Mouse (Mus musculus) heart, postnatal 25 days (tissue): ENCODE measurements at regions not wholly inside any gene's neighbourhood (a gene's known extent, or its start where the extent isn't known, plus 50 kb on each side); places are given as distances from the start of the nearest gene placed in this dataset.

Experiments
- DNase-seq: peaks from one replicate; pipeline ENCODE4 v3.0.0; 2022; ENCODE audit warnings: low spot score
- intact Hi-C: fragments of 180-260 bp; cut with DNase I; formaldehyde crosslinking; loops from one replicate; pipeline ENCODE4 v1.15.1; 2025

DNA sequence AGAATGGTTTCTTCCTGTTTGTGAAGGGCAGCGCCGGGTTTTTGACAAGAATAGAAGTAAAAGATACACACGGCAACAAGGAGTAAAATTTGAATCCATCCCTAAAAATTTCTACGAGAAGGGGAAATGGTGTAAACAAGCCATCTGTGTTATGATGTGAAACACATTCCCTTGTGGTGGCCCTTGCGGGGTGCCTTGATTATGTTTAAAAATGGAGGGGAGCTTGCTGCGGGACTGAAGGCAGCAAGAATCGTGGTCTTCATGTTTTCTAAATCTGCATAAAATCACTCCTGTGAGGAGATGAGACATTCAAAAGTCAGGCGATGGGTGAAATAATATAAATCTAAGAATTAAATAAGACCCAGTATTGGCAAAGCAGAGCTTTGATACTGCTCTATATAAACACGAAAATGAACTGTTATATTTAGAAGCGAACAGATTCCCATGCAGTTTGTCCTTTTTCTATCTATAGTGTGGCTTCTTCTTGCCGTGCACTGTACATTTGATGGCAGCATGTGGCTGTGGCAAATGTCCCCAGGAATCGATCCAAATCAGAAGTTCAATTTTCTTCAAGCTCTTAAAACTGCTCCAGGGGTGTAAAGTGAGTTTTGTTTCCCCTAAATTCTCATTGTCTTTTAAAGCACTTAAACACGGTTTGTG lies 426.4 kb downstream of the Hsfy2 start:
- intact Hi-C loops, result no loop called here
- DNase-seq, result no peak

DNA sequence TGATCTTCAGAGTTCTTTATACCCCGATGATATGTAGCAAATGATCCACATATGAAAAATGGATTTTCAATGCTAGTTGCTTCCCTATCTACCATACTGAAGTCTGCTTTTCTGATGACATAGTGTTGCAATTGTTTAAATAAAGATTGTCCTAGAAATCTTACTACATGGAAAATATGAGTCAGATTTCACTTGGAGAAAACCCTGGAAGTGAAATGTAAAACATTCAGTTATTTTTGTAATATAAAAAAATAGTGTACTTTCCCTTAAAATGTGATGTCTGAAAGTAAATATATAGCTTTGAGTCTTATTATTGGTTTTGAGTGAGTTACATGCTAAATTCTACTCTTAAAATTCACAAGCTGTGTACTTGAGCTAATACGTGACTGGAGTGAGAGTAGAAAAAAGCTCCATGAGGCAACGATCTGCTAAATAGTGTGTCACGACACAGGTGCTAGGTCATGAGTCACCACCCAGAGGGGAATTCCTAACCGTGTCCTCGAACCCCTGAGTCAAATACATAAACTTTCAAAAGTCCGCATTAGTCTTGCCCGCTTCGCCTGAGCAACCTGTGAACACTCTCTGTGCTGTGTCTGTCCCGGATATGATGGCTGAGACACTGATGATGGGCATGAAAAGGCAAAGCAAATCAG lies 430.5 kb downstream of the Hsfy2 start:
- no peak for DNase-seq
- intact Hi-C loops, result no loop called here

DNA sequence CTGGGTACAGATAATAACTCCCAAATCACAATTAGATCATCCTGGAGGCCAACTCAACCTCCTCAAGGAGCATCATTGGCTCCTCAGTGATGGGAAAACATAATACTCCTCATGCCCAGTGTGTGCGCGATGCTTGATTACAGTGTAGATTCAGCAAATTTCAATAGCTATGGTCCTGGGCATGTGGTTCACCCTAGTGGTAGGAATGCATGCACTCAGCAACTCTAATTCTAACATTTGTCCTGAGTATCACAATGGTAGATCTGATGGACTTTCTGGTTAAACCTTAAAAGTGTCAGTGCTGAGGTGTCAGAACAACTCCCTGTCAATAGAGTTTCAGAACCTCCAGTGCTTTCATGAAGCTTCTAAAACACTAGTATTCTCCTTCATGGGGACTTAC lies 442.0 kb downstream of the Hsfy2 start:
- intact Hi-C loops, result no loop called here
- no peak for DNase-seq

DNA sequence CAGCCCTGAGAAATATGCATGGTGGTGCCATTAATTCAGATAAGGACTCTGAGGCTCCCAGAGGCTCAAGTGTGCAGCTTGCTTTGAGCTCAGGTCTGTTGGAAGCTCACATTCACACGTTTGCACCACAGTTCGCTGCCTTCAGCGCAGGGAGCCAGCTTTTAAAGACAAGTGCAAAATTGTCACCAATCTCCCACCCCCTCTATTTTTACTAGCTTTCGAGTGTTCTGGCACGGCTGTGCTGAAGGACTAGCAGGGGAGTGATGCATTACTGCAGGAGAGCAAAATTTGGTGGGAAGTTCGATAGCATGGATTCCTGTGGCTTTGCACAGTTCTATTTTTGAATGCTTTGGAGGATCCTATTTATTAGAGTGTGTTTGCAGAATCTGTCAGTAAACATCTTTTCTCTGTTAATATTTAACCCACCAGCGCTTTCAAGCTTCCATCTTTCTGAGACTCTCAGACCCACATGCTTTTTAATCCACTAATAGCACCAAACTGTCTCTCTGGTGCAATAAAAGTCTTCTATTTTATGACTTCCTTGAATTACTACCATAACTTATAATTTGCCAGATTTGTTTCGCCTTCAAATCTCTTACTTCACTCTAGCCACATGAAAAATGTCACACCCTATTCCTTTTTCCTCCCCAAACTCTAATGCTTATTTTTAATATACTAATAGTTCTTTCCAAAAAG lies 453.6 kb downstream of the Hsfy2 start:
- intact Hi-C loops, result no loop called here
- no peak for DNase-seq

DNA sequence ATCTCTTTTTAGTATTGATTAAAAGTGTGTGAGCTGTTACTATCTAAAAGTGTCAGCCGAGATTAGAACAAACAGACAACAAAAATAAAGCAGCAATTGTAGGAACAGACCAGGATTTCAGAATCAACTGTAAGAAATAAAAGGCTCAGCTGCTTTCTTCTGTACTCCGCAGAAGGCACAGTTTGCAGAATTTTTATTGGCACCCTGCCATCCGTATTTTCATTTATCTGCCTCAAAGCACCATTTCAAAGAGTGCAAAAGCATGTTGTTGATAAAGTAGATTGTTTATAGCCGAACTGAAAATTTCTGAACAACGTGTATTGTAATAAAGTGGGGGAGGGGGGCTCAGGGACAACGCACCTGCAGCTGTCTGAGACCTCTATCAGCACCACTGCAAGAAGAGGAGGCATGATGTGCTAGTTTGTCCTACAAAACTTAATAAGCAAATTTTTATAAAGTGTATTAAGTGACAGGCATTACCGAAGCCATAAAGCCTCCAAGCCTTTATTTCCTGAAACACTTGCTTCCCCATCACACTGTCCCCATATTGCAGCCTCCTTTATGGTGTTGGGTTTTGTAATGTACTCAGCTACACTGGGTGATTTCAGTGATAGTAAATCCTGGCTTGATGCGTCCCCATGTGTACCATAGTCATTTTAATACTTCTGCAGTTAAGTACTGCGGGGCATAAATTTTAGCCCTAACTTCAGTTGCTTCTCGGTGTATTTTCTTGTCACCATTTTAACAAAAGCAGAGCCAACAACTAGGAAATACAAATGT lies 457.8 kb downstream of the Hsfy2 start:
- intact Hi-C loops, result no loop called here
- DNase-seq, result no peak

DNA sequence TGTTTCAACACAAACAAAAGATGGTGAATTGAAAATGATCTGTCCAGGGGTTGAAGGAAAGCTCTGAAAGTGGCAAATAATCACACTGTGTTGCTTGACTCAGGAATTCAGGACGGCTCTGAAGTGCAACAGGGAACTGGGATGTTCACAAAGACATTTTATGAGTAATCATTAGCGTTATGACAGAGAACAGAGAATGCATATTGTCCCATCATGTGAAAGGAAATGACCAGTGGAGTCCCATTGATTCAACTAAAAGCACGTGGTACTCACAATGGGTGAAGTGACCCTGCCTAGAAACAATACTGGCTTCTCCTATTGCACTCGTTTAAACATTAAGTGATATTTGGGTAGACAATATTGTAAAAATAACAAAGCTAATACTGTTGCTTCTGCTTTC lies 466.1 kb downstream of the Hsfy2 start:
- DNase-seq, result no peak
- intact Hi-C loops, result no loop called here

DNA sequence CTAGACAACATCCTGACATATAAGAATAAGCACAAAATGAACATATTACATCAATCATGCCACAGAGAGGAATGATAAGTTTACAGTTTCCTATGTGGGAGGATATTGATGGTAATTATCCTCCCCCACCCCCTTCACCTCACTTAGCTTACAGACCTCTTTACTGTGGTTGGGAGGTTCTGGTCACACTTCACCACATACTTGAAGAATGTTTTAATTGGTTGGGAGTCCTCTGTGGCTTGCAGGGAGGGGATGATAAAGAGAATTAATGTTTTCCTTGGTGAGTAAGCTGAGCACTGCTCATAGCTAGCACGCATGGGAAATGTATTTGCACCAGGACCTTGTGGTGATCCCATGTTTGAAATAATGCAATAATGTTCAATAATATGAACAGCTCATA lies 468.5 kb downstream of the Hsfy2 start:
- DNase-seq, result no peak
- intact Hi-C loops, result no loop called here

DNA sequence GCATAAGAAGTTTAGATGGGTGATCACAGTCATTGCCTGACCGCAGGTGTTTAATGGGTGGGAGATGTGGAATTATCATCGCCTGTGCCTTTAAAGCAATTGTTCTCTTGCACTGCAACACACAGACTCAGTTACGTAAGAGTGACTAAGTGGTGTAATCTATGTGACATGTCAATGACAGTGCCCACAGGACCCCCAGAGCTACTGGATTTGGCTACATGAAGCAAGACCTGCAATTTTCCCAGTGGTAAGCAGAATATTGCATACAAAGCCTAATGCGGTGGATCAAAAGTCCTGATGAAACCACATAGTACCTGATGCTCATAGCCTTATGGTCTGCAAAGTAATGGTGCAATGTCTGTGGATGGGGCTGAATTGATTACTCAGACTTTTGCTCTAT lies 469.2 kb downstream of the Hsfy2 start:
- intact Hi-C loops, result no loop called here

DNA sequence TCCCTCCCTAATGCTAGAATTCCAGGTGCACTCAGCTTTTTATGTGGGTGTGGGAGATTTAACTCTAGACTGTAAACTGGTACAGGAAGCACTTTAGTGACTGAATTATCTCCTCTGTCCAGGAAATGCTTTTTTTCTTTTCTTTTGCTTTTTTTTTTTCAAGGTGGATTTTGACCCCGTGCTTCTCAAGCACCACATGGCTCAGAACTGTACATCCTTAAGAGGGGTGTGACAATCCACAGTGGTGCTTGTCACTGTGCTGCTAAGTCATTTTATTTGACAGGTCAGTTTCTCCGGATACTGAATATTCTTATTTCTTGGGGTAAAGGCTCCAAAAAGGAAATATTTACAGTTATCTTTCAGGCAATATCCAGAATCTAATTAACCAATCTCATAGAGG lies 472.0 kb downstream of the Hsfy2 start:
- no peak for DNase-seq
- intact Hi-C loops, result no loop called here

More for the DNA sequence above, 469.2 kb downstream of the Hsfy2 start:
- DNase-seq, result no peak

DNA sequence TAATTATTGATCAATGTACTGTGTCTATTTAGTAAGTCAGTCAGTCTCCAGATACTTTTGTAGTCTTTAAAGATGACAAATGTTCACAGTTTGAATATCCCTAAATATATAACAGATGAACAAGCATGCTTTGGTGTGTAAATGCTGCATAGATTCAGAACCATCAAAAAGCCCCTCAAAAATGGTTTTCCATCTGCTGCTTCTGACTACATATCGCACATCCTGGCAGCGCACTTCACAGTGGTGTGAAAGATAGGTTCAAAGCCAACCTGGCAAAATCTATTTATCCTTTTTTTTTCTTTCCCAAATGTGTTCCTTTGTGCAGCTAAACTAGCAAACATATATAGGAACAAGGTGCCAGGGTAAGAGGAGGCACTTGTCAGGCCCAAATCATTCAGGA lies 472.9 kb downstream of the Hsfy2 start:
- intact Hi-C loops, result no loop called here
- DNase-seq, result no peak

DNA sequence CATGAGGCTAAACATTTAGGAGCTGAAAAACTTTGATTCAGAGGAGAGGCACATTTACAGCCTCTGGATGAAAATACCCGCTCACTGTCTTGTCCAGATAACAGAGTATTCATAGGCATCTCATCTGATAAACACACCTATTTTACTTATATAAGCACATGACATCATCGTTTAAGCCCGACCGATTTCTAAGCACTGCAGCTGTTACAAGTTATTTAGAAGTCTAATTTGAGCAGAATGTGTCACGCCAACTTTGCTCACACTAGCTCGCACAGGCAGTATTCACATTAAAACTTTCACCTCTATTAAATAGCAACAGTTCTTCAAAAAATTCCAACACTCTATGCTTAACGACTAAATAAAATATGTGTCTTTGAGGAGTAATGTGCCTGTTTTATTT lies 506.3 kb downstream of the Hsfy2 start:
- intact Hi-C loops, result no loop called here
- DNase-seq, result no peak

DNA sequence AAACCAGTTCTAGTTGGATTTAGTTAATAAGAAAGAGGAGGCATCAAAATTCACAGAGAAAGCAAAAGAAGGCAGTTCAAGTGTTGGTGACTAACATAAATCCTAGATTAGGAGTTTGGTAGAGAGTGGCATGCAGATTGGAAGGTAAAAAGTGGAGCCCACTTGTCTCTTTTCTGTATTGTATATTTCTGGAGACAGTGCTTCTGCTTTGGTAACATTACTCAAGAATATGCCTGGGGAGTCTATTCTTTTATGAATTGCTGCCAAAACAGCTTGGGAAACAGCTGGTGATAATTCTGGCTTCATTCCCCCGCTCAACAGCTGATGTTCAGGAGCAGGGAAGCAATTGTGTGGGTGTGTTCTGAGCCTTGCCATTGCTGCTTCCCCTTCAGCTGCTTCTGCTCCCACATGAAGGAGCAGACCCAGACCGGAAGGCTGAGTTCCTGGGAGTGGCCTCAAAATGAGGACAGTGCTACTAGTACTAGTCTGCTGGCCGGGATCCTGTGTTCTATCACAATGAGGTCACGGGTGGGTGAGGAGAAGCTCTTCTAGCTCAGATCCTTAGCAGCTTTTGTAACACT lies 547.9 kb downstream of the Hsfy2 start:
- intact Hi-C loops, result no loop called here
- peak; percentile 61 for DNase-seq

DNA sequence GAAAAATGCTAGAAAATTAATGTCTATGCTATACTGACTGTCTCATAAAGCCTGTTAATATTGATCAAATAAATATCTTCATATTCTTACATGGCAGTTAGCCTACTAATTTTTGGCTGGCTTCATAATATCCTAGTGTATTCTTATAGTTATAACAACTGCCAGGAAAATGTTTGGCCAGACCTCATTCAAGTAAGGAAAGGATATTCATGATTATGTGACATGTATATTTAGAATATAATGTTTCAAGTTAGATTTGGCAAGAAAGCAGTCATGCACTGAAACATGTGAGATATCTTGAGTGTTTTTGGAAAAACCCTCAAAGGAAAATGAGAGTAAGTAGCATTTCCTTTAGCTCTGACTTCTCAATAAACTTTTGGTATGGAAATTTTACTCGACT lies 548.9 kb downstream of the Hsfy2 start:
- intact Hi-C loops, result no loop called here

DNA sequence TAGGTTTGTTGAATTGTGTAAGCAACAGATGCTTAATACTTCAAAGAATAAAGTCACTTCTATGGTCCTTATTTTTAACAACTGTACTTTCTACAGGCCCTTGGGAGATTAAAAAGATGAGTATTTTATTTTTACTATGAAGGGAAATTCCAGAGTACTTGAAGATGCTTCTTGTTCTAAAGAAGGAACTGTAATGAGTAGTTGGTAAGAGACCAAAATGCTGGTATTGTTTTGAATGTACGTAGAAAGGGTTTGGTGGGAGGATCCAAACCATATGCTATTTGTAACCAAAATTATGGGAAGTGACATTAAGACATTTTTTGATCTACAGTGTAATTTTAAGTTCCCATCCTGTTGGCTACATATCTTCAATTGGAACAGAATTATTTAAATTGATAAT lies 560.5 kb downstream of the Hsfy2 start:
- no peak for DNase-seq
- intact Hi-C loops, result no loop called here

More for the DNA sequence above, 548.9 kb downstream of the Hsfy2 start:
- no peak for DNase-seq

DNA sequence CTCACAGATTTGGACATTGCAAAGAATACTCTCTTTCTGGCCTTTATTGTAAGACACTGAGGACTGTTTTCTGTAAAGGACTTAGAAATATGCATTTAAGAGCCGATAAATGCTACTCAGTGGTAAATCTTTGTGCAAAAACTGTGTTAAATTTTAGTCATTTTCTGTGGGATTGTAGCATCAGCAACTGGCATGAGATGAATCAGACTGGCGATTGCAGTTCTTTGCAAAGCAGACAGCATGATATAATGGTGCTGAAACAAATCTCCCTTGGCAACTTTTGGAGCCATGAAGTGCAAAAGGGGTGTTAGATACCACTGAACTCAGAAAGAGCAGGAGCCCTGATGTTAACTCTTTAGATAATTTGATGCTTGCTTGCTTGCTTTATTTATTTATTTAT lies 565.0 kb downstream of the Hsfy2 start:
- DNase-seq, result no peak
- intact Hi-C loops, result no loop called here

DNA sequence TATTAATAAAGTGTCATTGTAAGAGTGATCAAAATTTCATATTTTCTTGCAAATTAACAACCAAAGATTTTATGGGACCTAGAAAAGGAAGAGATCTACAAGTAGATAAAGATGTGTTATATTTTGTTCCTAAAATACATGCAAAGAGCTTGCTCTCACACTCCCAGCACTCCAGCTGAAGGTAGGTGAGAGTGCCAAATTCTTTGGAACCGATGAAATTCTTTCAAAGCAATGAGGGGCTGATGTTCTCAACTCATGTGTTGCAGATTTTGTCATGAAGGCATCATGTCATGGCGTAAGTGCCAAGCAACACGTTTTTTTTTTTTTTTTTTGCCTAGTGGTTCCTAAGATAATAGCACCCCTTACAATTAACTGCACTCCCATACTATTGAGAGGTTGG lies 573.8 kb downstream of the Hsfy2 start:
- intact Hi-C loops, result no loop called here

More for the DNA sequence above, 573.8 kb downstream of the Hsfy2 start:
- no peak for DNase-seq
